Mouse (Mus musculus): Measurements from ENCODE around the gene Hbb-bt. TPM values are rescaled to one million over a fixed set of nuclear protein-coding genes. Genes with fewer than 3 reads are reported as not detected.
"Not testable (repeated sequence)": the region's sequence is repeated elsewhere in the genome, so short reads cannot be mapped to it uniquely, and the experiment has no call there.

The Hbb-bt gene
- 1,494 and 1,956 TPM in 2 replicates for polyA plus RNA-seq (2015; fragmentation: Nextera tagmentation; extraction: Ambion mirVana)

DNA sequence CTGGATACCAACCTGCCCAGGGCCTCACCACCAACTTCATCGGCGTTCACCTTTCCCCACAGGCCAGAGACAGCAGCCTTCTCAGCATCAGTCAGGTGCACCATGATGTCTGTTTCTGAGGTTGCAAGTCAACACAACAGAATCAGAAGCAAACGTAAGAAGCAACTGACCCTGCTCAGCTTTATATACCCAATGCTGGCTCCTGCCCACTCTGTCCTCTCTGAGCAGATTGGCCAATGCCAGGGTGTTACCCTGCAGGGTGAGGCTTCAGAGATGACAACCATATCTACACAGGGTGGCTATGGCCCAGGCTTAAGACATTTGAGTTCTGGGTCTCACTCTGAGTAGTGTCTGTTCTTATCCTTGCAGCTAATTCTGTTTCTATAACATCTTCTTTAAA lies at the start of gene Hbb-bt:
TSS of gene Hbb-bt (minus strand) at position 231 of the 400 bp plus-strand sequence.
- no peaks in the 10 kb centered on the region for H3K9me3 ChIP-seq
- H3K4me1 ChIP-seq (replicated peaks) = no peaks in the 10 kb centered on the region
- no peak within 1 kb of the TSS for H3K27ac ChIP-seq (replicated peaks)
- H3K36me3 ChIP-seq = no peaks in the 10 kb centered on the region
- H3K27me3 ChIP-seq = no peaks in the 10 kb centered on the region
- no peak within 1 kb of the TSS for H3K4me3 ChIP-seq
- ATAC-seq (ENCODE audit: low FRiP score, low read depth) = no peak
- no peak within 1 kb of the TSS for H3K9ac ChIP-seq
- no peak within 1 kb of the TSS for H3K4me2 ChIP-seq
- WGBS = 86% methylated on average over 3 of the region's 3 CpGs

- Histone ChIP-seq H3K27ac (replicated peaks) (no peak overlapping the region), H3K9me3 (no peaks in the 10 kb centered on the region), H3K4me2 (no peak overlapping the region), H3K4me1 (replicated peaks) (no peaks in the 10 kb centered on the region), H3K9ac (no peak overlapping the region), H3K36me3 (no peaks in the 10 kb centered on the region), H3K27me3 (no peaks in the 10 kb centered on the region), H3K4me3 (no peak overlapping the region)
- 83% methylated on average over 3 of the region's 3 CpGs for WGBS
- ATAC-seq (ENCODE audit: low FRiP score, low read depth) = no peak
Measured at GRCm38 (mm10) chr7:103861531-103861930, 47.7 kb upstream of the Hbb-bt start.

DNA sequence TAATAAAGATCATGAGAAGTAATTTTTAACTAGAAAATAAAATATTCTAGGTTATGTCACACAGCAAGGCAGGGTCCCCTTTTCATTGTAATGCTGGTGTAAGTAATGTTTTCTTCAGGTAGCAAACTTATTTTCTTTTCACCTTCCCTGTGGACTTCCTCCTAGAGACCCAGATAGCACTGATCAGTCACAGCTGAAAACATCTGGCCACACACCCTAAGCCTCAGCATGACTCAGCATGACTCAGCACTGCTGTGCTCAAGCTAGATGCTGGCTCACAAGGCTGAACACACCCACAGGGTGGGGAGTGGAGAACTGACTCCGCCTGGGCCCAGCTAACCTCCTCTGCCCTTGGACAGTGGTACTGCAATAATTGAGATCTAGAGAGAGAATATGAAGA lies 47.1 kb upstream of the Hbb-bt start:
- Histone ChIP-seq H3K4me3 (no peak overlapping the region), H3K4me1 (replicated peaks) (no peaks in the 10 kb centered on the region), H3K27me3 (no peaks in the 10 kb centered on the region), H3K9me3 (no peaks in the 10 kb centered on the region), H3K27ac (replicated peaks) (no peak overlapping the region), H3K9ac (no peak overlapping the region), H3K36me3 (no peaks in the 10 kb centered on the region), H3K4me2 (no peak overlapping the region)
- WGBS = 71% methylated on average over 1 of the region's 1 CpGs
- ATAC-seq (ENCODE audit: low FRiP score, low read depth) = no peak

GRCm38 (mm10) chr7:103859076-103859475 lies 45.3 kb upstream of the Hbb-bt start:
- 80% methylated on average over 2 of the region's 2 CpGs for WGBS
- Histone ChIP-seq H3K27ac (replicated peaks) (no peak overlapping the region), H3K4me2 (no peak overlapping the region), H3K27me3 (no peaks in the 10 kb centered on the region), H3K4me1 (replicated peaks) (no peaks in the 10 kb centered on the region), H3K9ac (no peak overlapping the region), H3K36me3 (no peaks in the 10 kb centered on the region), H3K9me3 (no peaks in the 10 kb centered on the region), H3K4me3 (no peak overlapping the region)
- no peak for ATAC-seq (ENCODE audit: low FRiP score, low read depth)

- Histone ChIP-seq H3K27me3 (no peaks in the 10 kb centered on the region), H3K4me3 (no peak overlapping the region), H3K27ac (replicated peaks) (no peak overlapping the region), H3K9me3 (no peaks in the 10 kb centered on the region), H3K9ac (no peak overlapping the region), H3K4me2 (no peak overlapping the region), H3K4me1 (replicated peaks) (no peaks in the 10 kb centered on the region), H3K36me3 (no peaks in the 10 kb centered on the region)
- no peak for ATAC-seq (ENCODE audit: low FRiP score, low read depth)
- WGBS = 71% methylated on average over 1 of the region's 1 CpGs
Measured at GRCm38 (mm10) chr7:103854669-103855068, 40.9 kb upstream of the Hbb-bt start.

- Histone ChIP-seq H3K27me3 (no peaks in the 10 kb centered on the region), H3K4me1 (replicated peaks) (no peaks in the 10 kb centered on the region), H3K36me3 (no peaks in the 10 kb centered on the region), H3K27ac (replicated peaks) (no peak within 1 kb of the TSS), H3K4me3 (no peak within 1 kb of the TSS), H3K4me2 (no peak within 1 kb of the TSS), H3K9me3 (no peaks in the 10 kb centered on the region), H3K9ac (no peak within 1 kb of the TSS)
- ATAC-seq (ENCODE audit: low FRiP score, low read depth) = no peak
- WGBS = 65% methylated on average over 2 of the region's 2 CpGs
Measured at GRCm38 (mm10) chr7:103853090-103853489, 39.3 kb upstream of the Hbb-bt start, which contains the start of gene Hbb-y. Hbb-y (minus strand) TSS chr7:103853216.

- no peaks in the 10 kb centered on the region for H3K9me3 ChIP-seq
- H3K4me1 ChIP-seq (replicated peaks) = no peaks in the 10 kb centered on the region
- H3K27ac ChIP-seq (replicated peaks) = no peak overlapping the region
- H3K36me3 ChIP-seq = no peaks in the 10 kb centered on the region
- H3K27me3 ChIP-seq = no peaks in the 10 kb centered on the region
- no peak overlapping the region for H3K9ac ChIP-seq
- H3K4me3 ChIP-seq = no peak overlapping the region
- no peak for ATAC-seq (ENCODE audit: low FRiP score, low read depth)
- 67% methylated on average over 2 of the region's 2 CpGs for WGBS
- no peak overlapping the region for H3K4me2 ChIP-seq
Measured at GRCm38 (mm10) chr7:103844525-103845325, 30.9 kb upstream of the Hbb-bt start.

DNA sequence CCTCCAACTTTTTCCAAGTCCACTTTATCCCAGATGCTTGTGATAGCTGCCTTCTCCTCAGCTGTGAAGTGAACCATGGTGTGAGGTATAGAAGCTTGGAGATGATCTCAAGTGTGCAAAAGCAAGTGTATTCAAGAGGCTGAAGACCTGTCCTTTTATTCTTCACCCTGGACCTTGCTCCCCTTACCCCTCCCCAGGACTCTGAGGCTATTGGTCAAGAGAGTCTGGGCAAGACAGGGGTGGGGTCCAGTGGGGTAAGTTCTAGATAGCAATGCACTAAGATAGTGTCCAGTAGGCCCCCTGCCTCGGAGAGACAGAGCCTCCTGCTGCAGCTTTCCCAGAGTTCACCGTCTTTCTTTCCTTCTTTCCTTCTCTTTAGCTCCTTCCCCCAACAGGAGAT lies 29.2 kb upstream of the Hbb-bt start, which contains the start of gene Hbb-bh1:
TSS of gene Hbb-bh1 (minus strand) at position 131 of the 400 bp plus-strand sequence.
- no peaks in the 10 kb centered on the region for H3K36me3 ChIP-seq
- no peak within 1 kb of the TSS for H3K4me3 ChIP-seq
- no peak for ATAC-seq (ENCODE audit: low FRiP score, low read depth)
- no peak within 1 kb of the TSS for H3K9ac ChIP-seq
- no peak within 1 kb of the TSS for H3K4me2 ChIP-seq
- no peaks in the 10 kb centered on the region for H3K9me3 ChIP-seq
- no peaks in the 10 kb centered on the region for H3K4me1 ChIP-seq (replicated peaks)
- WGBS = 94% methylated on average over 2 of the region's 2 CpGs
- H3K27me3 ChIP-seq = no peaks in the 10 kb centered on the region
- H3K27ac ChIP-seq (replicated peaks) = no peak within 1 kb of the TSS

GRCm38 (mm10) chr7:103840268-103840667 lies 26.5 kb upstream of the Hbb-bt start, which contains the start of gene Hbb-bh2:
Hbb-bh2 (minus strand) TSS chr7:103840520.
- no peak within 1 kb of the TSS for H3K9ac ChIP-seq
- H3K36me3 ChIP-seq = no peaks in the 10 kb centered on the region
- no peak within 1 kb of the TSS for H3K4me3 ChIP-seq
- ATAC-seq (ENCODE audit: low FRiP score, low read depth) = no peak
- no peak within 1 kb of the TSS for H3K4me2 ChIP-seq
- no peaks in the 10 kb centered on the region for H3K9me3 ChIP-seq
- H3K27ac ChIP-seq (replicated peaks) = no peak within 1 kb of the TSS
- H3K4me1 ChIP-seq (replicated peaks) = no peaks in the 10 kb centered on the region
- WGBS = 79% methylated on average over 3 of the region's 3 CpGs
- H3K27me3 ChIP-seq = no peaks in the 10 kb centered on the region

DNA sequence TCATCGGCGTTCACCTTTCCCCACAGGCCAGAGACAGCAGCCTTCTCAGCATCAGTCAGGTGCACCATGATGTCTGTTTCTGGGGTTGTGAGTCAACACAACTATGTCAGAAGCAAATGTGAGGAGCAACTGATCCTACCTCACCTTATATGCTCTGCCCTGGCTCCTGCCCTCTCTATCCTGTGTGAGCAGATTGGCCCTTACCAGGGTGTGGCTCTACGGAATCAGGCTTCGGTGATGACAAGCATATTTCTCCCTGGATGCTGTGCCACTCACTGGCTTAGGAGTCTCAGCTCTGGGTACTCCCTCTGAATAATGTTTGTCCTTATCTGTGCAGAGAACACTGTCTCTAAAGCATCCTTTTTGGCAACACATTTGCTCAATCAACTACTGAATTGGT lies 14.0 kb upstream of the Hbb-bt start, which contains the start of gene Hbb-bs:
TSS of gene Hbb-bs (minus strand) at position 289 of the 400 bp plus-strand sequence.
- no peak within 1 kb of the TSS for H3K27ac ChIP-seq (replicated peaks)
- no peaks in the 10 kb centered on the region for H3K4me1 ChIP-seq (replicated peaks)
- no peak within 1 kb of the TSS for H3K9ac ChIP-seq
- WGBS = 94% methylated on average over 4 of the region's 4 CpGs
- H3K27me3 ChIP-seq = no peaks in the 10 kb centered on the region
- H3K9me3 ChIP-seq = no peaks in the 10 kb centered on the region
- no peak for ATAC-seq (ENCODE audit: low FRiP score, low read depth)
- no peak within 1 kb of the TSS for H3K4me2 ChIP-seq
- no peaks in the 10 kb centered on the region for H3K36me3 ChIP-seq
- no peak within 1 kb of the TSS for H3K4me3 ChIP-seq

DNA sequence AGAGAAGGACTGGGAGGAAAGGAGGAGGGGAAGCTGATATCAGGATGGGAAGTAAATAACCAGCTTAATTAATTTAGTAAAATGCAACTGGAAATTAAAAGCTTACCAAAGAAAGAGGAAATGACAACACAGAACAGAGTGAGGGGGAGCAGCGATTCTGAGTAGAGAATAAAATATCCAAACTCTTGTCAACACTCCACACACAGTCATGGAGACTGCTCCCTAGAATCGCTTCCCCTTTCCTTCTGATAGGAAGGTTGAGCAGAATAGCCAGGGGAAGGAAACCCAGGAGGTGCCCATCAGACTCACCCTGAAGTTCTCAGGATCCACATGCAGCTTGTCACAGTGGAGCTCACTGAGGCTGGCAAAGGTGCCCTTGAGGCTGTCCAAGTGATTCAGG lies 13.3 kb upstream of the Hbb-bt start:
- not testable (repeated sequence) for H3K36me3 ChIP-seq; H3K27me3 ChIP-seq; H3K4me3 ChIP-seq; ATAC-seq (ENCODE audit: low FRiP score, low read depth); H3K9me3 ChIP-seq; H3K9ac ChIP-seq; H3K27ac ChIP-seq (replicated peaks); H3K4me1 ChIP-seq (replicated peaks); H3K4me2 ChIP-seq
- WGBS = no CpG with 5 or more reads among the region's 2 CpGs

DNA sequence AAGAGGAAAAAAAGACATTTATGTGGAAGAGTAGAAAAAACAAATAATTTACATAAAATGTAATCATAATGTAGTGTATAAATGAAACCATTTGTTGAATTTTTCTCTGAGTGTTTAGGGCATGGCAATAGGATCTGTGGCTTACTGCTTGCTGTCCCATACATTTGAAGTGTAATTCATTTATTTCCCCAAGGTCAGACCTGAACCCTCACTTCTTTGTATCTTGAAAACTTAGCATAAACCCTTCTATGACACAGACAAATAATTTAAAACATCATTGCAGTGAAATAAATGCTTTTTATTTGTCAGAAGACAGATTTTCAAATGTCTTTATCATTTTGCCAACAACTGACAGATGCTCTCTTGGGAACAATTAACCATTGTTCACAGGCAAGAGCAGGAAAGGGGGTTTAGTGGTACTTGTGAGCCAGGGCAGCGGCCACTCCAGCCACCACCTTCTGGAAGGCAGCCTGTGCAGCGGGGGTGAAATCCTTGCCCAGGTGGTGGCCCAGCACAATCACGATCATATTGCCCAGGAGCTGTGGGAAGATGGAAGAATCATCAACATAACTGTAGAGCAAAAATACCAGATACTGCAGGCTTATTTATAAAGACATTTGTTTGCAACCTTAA lies 12.6 kb upstream of the Hbb-bt start:
- Histone ChIP-seq H3K4me2 (no peak overlapping the region), H3K4me1 (replicated peaks) (no peaks in the 10 kb centered on the region), H3K9ac (no peak overlapping the region), H3K27ac (replicated peaks) (no peak overlapping the region), H3K36me3 (no peaks in the 10 kb centered on the region), H3K27me3 (no peaks in the 10 kb centered on the region), H3K4me3 (no peak overlapping the region), H3K9me3 (no peaks in the 10 kb centered on the region)
- WGBS = 53% methylated on average over 3 of the region's 3 CpGs
- no peak for ATAC-seq (ENCODE audit: low FRiP score, low read depth)
